Mouse (Mus musculus) kidney, embryonic 16.5 days (tissue): ENCODE data around the gene A630023A22Rik. TPM values are rescaled to one million over a fixed set of nuclear protein-coding genes. Genes with fewer than 3 reads are reported as not detected.

Experiments
- ATAC-seq: fragments of 200-750 bp; cut with Nextera tagmentation; 2 replicates; pipeline ENCODE4 v1.8.0; 2017; ENCODE audit warnings: moderate TSS enrichment; ENCODE audit not compliant: low FRiP score, low TSS enrichment
- H3K27ac ChIP-seq: fragments of 300-500 bp; sonication (generic); 2 replicates; pipeline ENCODE4 v1.5.1; 2014; ENCODE audit warnings: low read length
- H3K27me3 ChIP-seq: fragments of 300-500 bp; sonication (generic); 2 replicates; pipeline ENCODE4 v1.6.1; 2014; ENCODE audit warnings: low read length, control low read depth, mixed read lengths; ENCODE audit not compliant: insufficient read depth
- H3K36me3 ChIP-seq: fragments of 300-500 bp; sonication (generic); 2 replicates; pipeline ENCODE4 v1.6.1; 2014; ENCODE audit warnings: low read length, control low read depth, mixed read lengths; ENCODE audit not compliant: insufficient read depth
- H3K4me1 ChIP-seq: fragments of 300-500 bp; sonication (generic); 2 replicates; pipeline ENCODE4 v1.6.1; 2014; ENCODE audit warnings: low read length, control low read depth, mixed read lengths; ENCODE audit not compliant: insufficient read depth
- H3K4me2 ChIP-seq: fragments of 300-500 bp; sonication (generic); replicated peaks from 2 replicates; pipeline ENCODE4 v1.6.1; 2014; ENCODE audit warnings: low read depth, low read length
- H3K4me3 ChIP-seq: fragments of 300-500 bp; sonication (generic); 2 replicates; pipeline ENCODE4 v1.5.1; 2014; ENCODE audit warnings: mild to moderate bottlenecking, low read length
- H3K9ac ChIP-seq: fragments of 300-500 bp; sonication (generic); replicated peaks from 2 replicates; pipeline ENCODE4 v1.6.1; 2014; ENCODE audit warnings: low read length
- H3K9me3 ChIP-seq: fragments of 300-500 bp; sonication (generic); 2 replicates; pipeline ENCODE4 v1.6.1; 2016; ENCODE audit warnings: low read length, control low read depth
- polyA plus RNA-seq: library from polyadenylated mRNA; unstranded; fragments of >200 nt; fragmentation: Nextera tagmentation; extraction: Ambion mirVana; gene quantifications from 2 replicates; pipeline ENCODE4 v1.2.1, GENCODE M21; 2015

Gene A630023A22Rik
- polyA plus RNA-seq, 1 experiment from 2014 or later: not detected

- H3K4me3 ChIP-seq: no peak overlapping the region
- no peak for ATAC-seq
- no peaks in the 10 kb centered on the region for H3K27me3 ChIP-seq
- H3K9me3 ChIP-seq: no peaks in the 10 kb centered on the region
- no peak overlapping the region for H3K27ac ChIP-seq
- no peaks in the 10 kb centered on the region for H3K36me3 ChIP-seq
- no peak overlapping the region for H3K9ac ChIP-seq
- H3K4me1 ChIP-seq: no peaks in the 10 kb centered on the region
- no peak overlapping the region for H3K4me2 ChIP-seq
These were observed 101.1 kb downstream of the A630023A22Rik start for GRCm38 (mm10) chr14:34001445-34001844.

Other genes starting within 250 kb of the A630023A22Rik start
- 2.9 and 4.0 TPM in 2 replicates for gene Gdf10, start 179.2 kb downstream of the A630023A22Rik start, polyA plus RNA-seq
- 0.08 TPM in 1 of 2 replicates, not detected in the other for gene Gdf2, start 161.7 kb downstream of the A630023A22Rik start, polyA plus RNA-seq
- gene Rbp3, start 148.8 kb downstream of the A630023A22Rik start, polyA plus RNA-seq: not detected in 2 replicates
- not detected in 2 replicates for gene Zfp488, start 124.0 kb downstream of the A630023A22Rik start, polyA plus RNA-seq
- not detected in 2 replicates for gene Gm30083, start 87.6 kb downstream of the A630023A22Rik start, polyA plus RNA-seq
- not detected in 2 replicates for gene Gm5460, start 86.0 kb downstream of the A630023A22Rik start, polyA plus RNA-seq
- gene Antxrl, start 50.0 kb downstream of the A630023A22Rik start, polyA plus RNA-seq: not detected in 2 replicates
- gene Anxa8, start 16.8 kb downstream of the A630023A22Rik start, polyA plus RNA-seq: 1.6 and 2.7 TPM in 2 replicates
- gene Npy4r, start 49.7 kb upstream of the A630023A22Rik start, polyA plus RNA-seq: 0.06 and 0.10 TPM in 2 replicates
- 0.58 and 1.1 TPM in 2 replicates for gene Gprin2, start 98.9 kb upstream of the A630023A22Rik start, polyA plus RNA-seq
- 0.92 and 1.1 TPM in 2 replicates for gene Syt15, start 116.8 kb upstream of the A630023A22Rik start, polyA plus RNA-seq
- gene Shld2, start 207.7 kb upstream of the A630023A22Rik start, polyA plus RNA-seq: 9.9 and 10.0 TPM in 2 replicates
- 114 and 116 TPM in 2 replicates for gene Glud1, start 208.0 kb upstream of the A630023A22Rik start, polyA plus RNA-seq